Mouse (Mus musculus) forebrain, embryonic 11.5 days (tissue): Measurements from ENCODE around the gene Mog. TPM values are rescaled to one million over a fixed set of nuclear protein-coding genes. Genes with fewer than 3 reads are reported as not detected.
A peak's percentile ranks its signal among the peaks of the same experiment; 100 is the strongest.

Experiments
- ATAC-seq: fragments of 200-750 bp; cut with Nextera tagmentation; replicated peaks from 2 replicates; pipeline ENCODE4 v1.8.0; 2017; ENCODE audit warnings: moderate TSS enrichment; ENCODE audit not compliant: low FRiP score
- DNase-seq: peaks from one replicate; pipeline ENCODE4 v3.0.0-alpha.2; 2017; ENCODE audit warnings: low spot score
- H3K27ac ChIP-seq: fragments of 300-500 bp; sonication (generic); 2 replicates; pipeline ENCODE4 v1.5.1; 2014; ENCODE audit warnings: low read depth, low read length
- H3K27me3 ChIP-seq: fragments of 300-500 bp; sonication (generic); 2 replicates; pipeline ENCODE4 v1.6.1; 2014; ENCODE audit warnings: mild to moderate bottlenecking, low read length, mixed read lengths; ENCODE audit not compliant: control insufficient read depth, insufficient read depth
- H3K36me3 ChIP-seq: fragments of 300-500 bp; sonication (generic); 2 replicates; pipeline ENCODE4 v1.6.1; 2014; ENCODE audit warnings: mild to moderate bottlenecking, low read length, moderate library complexity, mixed read lengths; ENCODE audit not compliant: control insufficient read depth, insufficient read depth
- H3K4me1 ChIP-seq: fragments of 300-500 bp; sonication (generic); replicated peaks from 2 replicates; pipeline ENCODE4 v1.6.1; 2014; ENCODE audit warnings: low read length, mixed read lengths; ENCODE audit not compliant: control insufficient read depth, insufficient read depth
- H3K4me2 ChIP-seq: fragments of 300-500 bp; sonication (generic); 2 replicates; pipeline ENCODE4 v1.6.1; 2014; ENCODE audit warnings: low read depth, mild to moderate bottlenecking, low read length, moderate library complexity, mixed read lengths; ENCODE audit not compliant: severe bottlenecking
- H3K4me3 ChIP-seq: fragments of 300-500 bp; sonication (generic); 2 replicates; pipeline ENCODE4 v1.5.1; 2014; ENCODE audit warnings: low read depth, low read length
- H3K9ac ChIP-seq: fragments of 300-500 bp; sonication (generic); 2 replicates; pipeline ENCODE4 v1.6.1; 2014; ENCODE audit warnings: low read length
- H3K9me3 ChIP-seq: fragments of 300-500 bp; sonication (generic); 2 replicates; pipeline ENCODE4 v1.6.1; 2016; ENCODE audit warnings: low read length, mixed read lengths; ENCODE audit not compliant: control insufficient read depth
- WGBS: fragments of 180-500 bp; shearing (Covaris S2); extraction: QIAGEN DNeasy Blood & Tissue Kit; methylation state at CpG from one replicate; pipeline ENCODE4 v1.1.7; 2014; 5-methylcytosine and 5-hydroxymethylcytosine counted together
- polyA plus RNA-seq: library from polyadenylated mRNA; unstranded; fragments of >200 nt; fragmentation: Nextera tagmentation; extraction: Ambion mirVana; gene quantifications from 2 replicates; pipeline ENCODE4 v1.2.1, GENCODE M21; 2014

Gene Mog
- polyA plus RNA-seq, 1 experiment from 2014 or later: 0.39 TPM

DNA sequence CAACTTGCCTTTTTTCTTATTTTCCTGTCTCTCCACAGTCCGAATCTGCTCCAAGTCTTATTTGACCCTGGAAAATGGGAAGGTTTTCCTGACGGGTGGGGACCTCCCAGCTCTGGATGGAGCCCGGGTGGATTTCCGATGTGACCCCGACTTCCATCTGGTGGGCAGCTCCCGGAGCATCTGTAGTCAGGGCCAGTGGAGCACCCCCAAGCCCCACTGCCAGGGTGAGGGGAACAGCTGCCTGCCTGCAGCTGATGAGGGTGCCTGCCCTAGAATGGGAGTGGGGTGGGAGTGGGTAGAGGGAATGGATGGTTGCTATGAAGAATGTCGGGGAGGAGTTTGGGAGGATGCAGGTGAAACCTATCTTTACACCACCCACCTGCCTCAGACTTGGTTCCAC lies 25.2 kb upstream of the Mog start:
- peaks cover 10% of the 10 kb centered on the region for H3K27me3 ChIP-seq
- H3K4me3 ChIP-seq: no peak overlapping the region
- peaks cover 19% of the 10 kb centered on the region for H3K4me1 ChIP-seq
- H3K4me2 ChIP-seq: no peak overlapping the region
- DNase-seq (no peak), ATAC-seq (no peak)
- no peak overlapping the region for H3K27ac ChIP-seq
- 58% methylated on average over 7 of the region's 7 CpGs for WGBS
- H3K36me3 ChIP-seq: no peaks in the 10 kb centered on the region
- H3K9ac ChIP-seq: no peak overlapping the region
- H3K9me3 ChIP-seq: no peaks in the 10 kb centered on the region

- DNase-seq (no peak), ATAC-seq (no peak)
- no peaks in the 10 kb centered on the region for H3K36me3 ChIP-seq
- whole genome bisulfite sequencing: 40% methylated on average over 3 of the region's 3 CpGs
- H3K4me3 ChIP-seq: no peak overlapping the region
- H3K9ac ChIP-seq: no peak overlapping the region
- H3K27me3 ChIP-seq: peaks cover 10% of the 10 kb centered on the region
- H3K4me2 ChIP-seq: no peak overlapping the region
- no peak overlapping the region for H3K27ac ChIP-seq
- peaks cover 19% of the 10 kb centered on the region for H3K4me1 ChIP-seq
- H3K9me3 ChIP-seq: no peaks in the 10 kb centered on the region
Measured at GRCm38 (mm10) chr17:37047981-37048380, 24.8 kb upstream of the Mog start.

DNA sequence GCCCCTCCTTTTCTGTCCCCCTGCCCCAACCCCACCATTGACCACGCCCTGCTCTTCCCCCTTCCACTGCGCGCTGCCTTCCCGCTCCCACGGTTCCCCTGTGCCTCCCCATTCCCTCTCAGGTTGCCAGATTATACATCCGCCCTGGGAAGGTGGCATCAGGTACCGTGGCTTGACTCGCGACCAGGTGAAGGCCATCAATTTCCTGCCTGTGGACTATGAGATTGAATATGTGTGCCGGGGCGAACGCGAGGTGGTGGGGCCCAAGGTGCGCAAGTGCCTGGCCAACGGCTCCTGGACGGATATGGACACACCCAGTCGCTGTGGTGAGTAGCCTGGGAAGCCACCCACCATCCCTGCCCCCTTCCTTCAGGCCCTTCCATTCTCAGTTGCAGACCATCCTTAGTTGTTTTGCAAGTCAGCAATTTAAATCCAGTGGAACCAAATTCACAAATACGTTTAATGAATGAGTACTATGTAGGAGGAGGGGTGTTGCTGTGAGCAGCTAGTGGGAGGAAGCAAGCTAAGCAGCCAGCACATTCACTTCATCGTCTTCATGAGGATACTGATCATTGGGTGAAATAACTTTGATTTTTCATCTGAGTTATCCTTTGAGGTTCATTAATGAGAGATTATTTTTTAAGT lies 24.3 kb upstream of the Mog start:
- Histone ChIP-seq H3K27me3 (peaks cover 10% of the 10 kb centered on the region), H3K4me2 (peak overlapping the region; percentile 92), H3K4me1 (peaks cover 19% of the 10 kb centered on the region), H3K27ac (no peak overlapping the region), H3K4me3 (peak overlapping the region; percentile 78), H3K9me3 (no peaks in the 10 kb centered on the region), H3K9ac (peak overlapping the region; percentile 29), H3K36me3 (no peaks in the 10 kb centered on the region)
- no peak for ATAC-seq
- peak; percentile 61 for DNase-seq
- 17% methylated on average over 19 of the region's 19 CpGs for WGBS

DNA sequence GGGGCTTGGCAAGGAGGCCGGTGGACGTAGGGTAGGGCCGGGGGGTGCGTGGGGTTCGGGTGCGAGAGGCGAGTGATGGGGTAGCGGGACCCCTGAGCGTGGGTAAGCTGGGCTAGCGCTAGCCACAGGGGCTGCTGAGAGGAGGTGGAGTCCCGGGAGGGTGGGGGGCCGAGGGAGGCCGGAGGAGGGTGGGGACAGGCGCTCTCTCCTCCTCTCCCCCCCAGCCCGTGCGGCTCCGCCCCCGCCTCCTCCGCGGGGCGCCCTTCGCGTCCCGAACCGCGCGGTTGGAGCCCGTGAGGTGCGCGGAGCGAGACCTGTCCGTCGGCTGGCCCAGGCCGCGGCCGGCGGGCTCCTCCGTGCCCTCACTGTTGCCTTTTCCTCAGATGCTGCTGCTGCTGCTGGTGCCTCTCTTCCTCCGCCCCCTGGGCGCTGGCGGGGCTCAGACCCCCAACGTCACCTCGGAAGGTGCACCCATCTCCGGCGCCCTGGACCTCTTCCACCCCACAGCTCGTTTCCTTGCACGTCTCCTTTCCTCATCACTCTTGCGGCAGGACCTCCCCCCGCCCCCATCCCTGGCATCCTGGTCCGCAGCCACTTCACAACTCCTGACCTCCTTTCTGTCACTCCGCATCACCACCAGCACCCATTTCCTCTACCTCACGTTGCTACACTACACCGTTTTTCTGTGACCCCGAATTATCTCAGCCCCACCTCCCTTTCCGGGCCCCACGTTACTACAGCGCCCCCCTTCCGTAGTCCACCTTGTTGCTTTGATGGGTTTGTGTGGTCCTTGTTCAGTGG lies 23.3 kb upstream of the Mog start:
- peaks cover 10% of the 10 kb centered on the region for H3K27me3 ChIP-seq
- DNase-seq (peak; percentile 83), ATAC-seq (peak; percentile 62)
- peak overlapping the region; percentile 92 for H3K4me2 ChIP-seq
- 1% methylated on average over 41 of the region's 58 CpGs for WGBS
- H3K9me3 ChIP-seq: no peaks in the 10 kb centered on the region
- H3K36me3 ChIP-seq: no peaks in the 10 kb centered on the region
- H3K4me3 ChIP-seq: peak overlapping the region; percentile 78
- peak overlapping the region; percentile 94 for H3K9ac ChIP-seq
- H3K27ac ChIP-seq: peak overlapping the region; percentile 77
- H3K4me1 ChIP-seq: peaks cover 19% of the 10 kb centered on the region

GRCm38 (mm10) chr17:37045611-37046311 lies 22.6 kb upstream of the Mog start, which contains the start of gene Gabbr1:
TSS of gene Gabbr1 (plus strand) at chr17:37045966.
- H3K27me3 ChIP-seq: peaks cover 10% of the 10 kb centered on the region
- DNase-seq (peak; percentile 92), ATAC-seq (peak; percentile 82)
- under 1% methylated on average over 38 of the region's 55 CpGs for WGBS
- peaks cover 15% of the 10 kb centered on the region for H3K4me1 ChIP-seq
- peak within 1 kb of the TSS; percentile 78 for H3K4me3 ChIP-seq
- H3K9me3 ChIP-seq: no peaks in the 10 kb centered on the region
- H3K9ac ChIP-seq: peak within 1 kb of the TSS; percentile 94
- peak within 1 kb of the TSS; percentile 77 for H3K27ac ChIP-seq
- peak within 1 kb of the TSS; percentile 92 for H3K4me2 ChIP-seq
- H3K36me3 ChIP-seq: no peaks in the 10 kb centered on the region

DNA sequence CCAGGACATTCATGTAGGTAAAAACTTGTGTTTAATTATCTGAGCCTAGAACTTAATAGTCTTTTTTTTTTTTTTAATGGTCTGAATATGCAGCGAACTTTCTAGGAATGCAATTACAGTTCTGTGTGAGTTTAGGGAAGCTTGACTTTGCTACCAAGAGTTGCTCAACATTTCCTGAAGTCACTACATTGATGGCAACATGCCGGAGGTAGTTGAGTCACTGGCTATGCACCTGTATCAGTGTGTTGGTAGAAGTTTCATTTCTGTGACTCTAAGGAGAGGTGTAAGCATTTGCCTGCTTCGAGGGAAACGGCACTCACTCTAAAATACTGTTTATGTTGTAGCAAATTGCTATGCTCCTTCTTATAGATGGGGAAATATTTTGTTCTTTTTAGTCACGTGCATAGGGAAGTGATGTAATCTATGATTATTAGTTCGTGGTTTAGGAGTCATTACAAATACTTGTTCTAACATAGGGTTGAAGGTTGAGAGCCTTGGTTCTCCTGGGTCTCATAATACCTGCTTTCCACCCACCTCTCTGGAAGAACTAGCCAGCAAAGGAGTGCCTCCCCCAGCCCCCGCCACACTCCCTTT lies 21.6 kb upstream of the Mog start:
- H3K4me2 ChIP-seq: peak overlapping the region; percentile 92; the same call in 1 of the 2 replicates
- no peaks in the 10 kb centered on the region for H3K36me3 ChIP-seq
- peaks cover 10% of the 10 kb centered on the region for H3K27me3 ChIP-seq
- DNase-seq: no peak
- H3K27ac ChIP-seq: no peak overlapping the region
- H3K9ac ChIP-seq: peak overlapping the region; percentile 94
- H3K4me1 ChIP-seq: peaks cover 13% of the 10 kb centered on the region
- no peaks in the 10 kb centered on the region for H3K9me3 ChIP-seq
- ATAC-seq: no peak
- WGBS: 87% methylated on average over 7 of the region's 7 CpGs
- H3K4me3 ChIP-seq: peak overlapping the region; percentile 78

- no peak overlapping the region for H3K9ac ChIP-seq
- H3K36me3 ChIP-seq: no peaks in the 10 kb centered on the region
- no peak overlapping the region for H3K27ac ChIP-seq
- 70% methylated on average over 2 of the region's 2 CpGs for WGBS
- H3K4me1 ChIP-seq: no peaks in the 10 kb centered on the region
- DNase-seq: no peak
- H3K27me3 ChIP-seq: no peaks in the 10 kb centered on the region
- H3K4me2 ChIP-seq: no peak overlapping the region
- no peaks in the 10 kb centered on the region for H3K9me3 ChIP-seq
- ATAC-seq: no peak
- no peak overlapping the region for H3K4me3 ChIP-seq
Measured at GRCm38 (mm10) chr17:37039127-37039894, 16.1 kb upstream of the Mog start.

GRCm38 (mm10) chr17:37029162-37029561 lies 6.0 kb upstream of the Mog start:
- Histone ChIP-seq H3K36me3 (no peaks in the 10 kb centered on the region), H3K27me3 (no peaks in the 10 kb centered on the region), H3K27ac (peak overlapping the region; percentile 97), H3K9me3 (no peaks in the 10 kb centered on the region), H3K9ac (peak overlapping the region; percentile 39), H3K4me3 (peak overlapping the region; percentile 36), H3K4me2 (peak overlapping the region; percentile 46), H3K4me1 (no peaks in the 10 kb centered on the region; the same call in 1 of the 2 replicates)
- DNase-seq: no peak
- WGBS: 67% methylated on average over 7 of the region's 8 CpGs
- ATAC-seq: peak; percentile 23
